Mouse (Mus musculus): ENCODE measurements at regions not wholly inside any gene's neighbourhood (a gene's known extent, or its start where the extent isn't known, plus 50 kb on each side); places are given as distances from the start of the nearest gene placed in this dataset.

DNA sequence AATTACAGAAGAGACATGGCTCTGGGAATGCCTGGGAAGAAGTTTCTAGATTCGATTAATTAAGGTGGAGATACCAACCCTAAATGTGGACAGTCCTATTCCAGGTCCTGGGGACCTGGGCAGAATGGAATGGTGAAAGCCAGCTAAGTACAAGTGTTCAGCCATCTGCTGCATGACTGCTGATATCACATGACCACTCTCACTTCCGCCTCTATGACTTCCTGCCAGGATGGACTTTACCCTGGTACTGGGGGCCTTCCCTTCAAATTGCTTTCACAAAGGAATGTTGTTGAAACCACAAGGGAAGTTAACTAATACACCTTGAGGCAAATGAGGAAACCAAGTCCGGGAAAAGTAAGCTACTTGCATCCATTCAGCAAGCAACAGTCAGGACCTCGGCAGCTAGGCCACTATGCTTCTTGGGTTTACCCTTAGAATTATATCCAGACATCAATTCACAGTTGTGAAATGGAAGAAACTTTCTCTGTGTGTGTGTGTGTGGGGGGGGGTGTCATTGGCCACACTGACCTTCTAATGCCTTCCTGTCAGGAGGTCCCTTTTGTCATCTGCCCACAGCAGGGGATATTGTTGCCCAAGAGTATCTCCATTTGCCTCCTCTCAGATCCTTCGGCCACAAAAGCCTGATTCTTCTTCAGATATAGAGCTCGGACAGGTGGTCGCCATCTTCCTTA, 330.6 kb downstream of the Nuak1 start:
- TF ChIP-seq CTCF (IDR thresholded peaks at IDR 0.05; ENCODE audit: low read depth, low read length) (no peak), POLR2A (IDR thresholded peaks at IDR 0.05; ENCODE audit: extremely low read depth, insufficient read depth, low read length) (no peak)
